Mouse (Mus musculus): ENCODE measurements around the gene Rcan1. TPM values are rescaled to one million over a fixed set of nuclear protein-coding genes. Genes with fewer than 3 reads are reported as not detected.
"Not testable (repeated sequence)": the region's sequence is repeated elsewhere in the genome, so short reads cannot be mapped to it uniquely, and the experiment has no call there.

Gene Rcan1
- polyA plus RNA-seq, 1 experiment from 2014 or later = 79.7 TPM

DNA sequence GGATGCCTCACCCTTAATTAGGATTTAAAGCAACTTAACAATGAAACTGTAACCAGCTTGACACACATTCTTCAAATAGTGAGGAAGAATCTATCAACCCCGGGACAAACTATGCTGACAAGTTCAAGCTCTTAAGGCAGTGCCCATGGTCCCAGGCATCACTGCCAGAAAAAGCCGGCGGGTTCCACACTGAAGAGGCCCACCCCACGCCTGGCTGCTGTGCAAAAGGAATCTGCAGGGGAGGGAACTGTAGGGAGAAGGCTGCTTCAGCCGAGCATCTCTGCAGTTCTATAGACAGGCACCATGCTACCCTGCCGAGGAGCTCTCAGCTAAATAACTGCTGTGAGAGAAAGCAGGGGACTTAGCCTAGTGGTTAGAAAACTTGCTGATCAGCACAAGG is 44.0 kb downstream of the Rcan1 start:
- 21% methylated on average over 6 of the region's 6 CpGs for WGBS

DNA sequence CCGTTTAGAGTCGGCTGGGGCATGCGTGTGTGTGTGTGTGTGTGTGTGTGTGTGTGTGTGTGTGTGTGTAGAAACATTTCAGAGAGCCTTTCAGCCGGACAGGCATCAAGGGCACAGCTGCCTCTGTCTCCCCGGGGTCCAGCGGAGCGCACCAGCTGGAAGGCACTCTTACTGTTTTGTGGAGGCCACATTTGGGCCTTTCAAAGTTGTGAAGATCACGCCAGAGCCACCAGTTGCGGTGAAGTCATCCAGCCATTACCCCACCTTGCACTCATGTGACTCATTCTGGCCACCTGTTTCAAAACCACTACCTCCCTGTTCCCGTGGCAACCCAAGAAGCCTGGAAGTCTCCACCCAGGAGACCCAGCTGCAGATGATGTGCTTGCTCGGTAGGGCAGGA is 44.8 kb downstream of the Rcan1 start:
- no peaks in the 10 kb centered on the region for H3K36me3 ChIP-seq
- 48% methylated on average over 11 of the region's 11 CpGs for WGBS
- peaks cover 35% of the 10 kb centered on the region for H3K4me1 ChIP-seq (replicated peaks)
- H3K9ac ChIP-seq = no peak overlapping the region
- H3K4me2 ChIP-seq = no peak overlapping the region
- no peak for ATAC-seq (ENCODE audit: low FRiP score, low read depth)
- no peaks in the 10 kb centered on the region for H3K27me3 ChIP-seq
- H3K9me3 ChIP-seq = no peaks in the 10 kb centered on the region
- no peak overlapping the region for H3K4me3 ChIP-seq
- H3K27ac ChIP-seq (replicated peaks) = no peak overlapping the region

More for the DNA sequence above, 44.0 kb downstream of the Rcan1 start:
- Histone ChIP-seq H3K36me3 (no peaks in the 10 kb centered on the region), H3K27me3 (no peaks in the 10 kb centered on the region), H3K4me3 (no peak overlapping the region), H3K4me1 (replicated peaks) (peaks cover 27% of the 10 kb centered on the region), H3K9ac (no peak overlapping the region), H3K4me2 (no peak overlapping the region), H3K9me3 (no peaks in the 10 kb centered on the region), H3K27ac (replicated peaks) (no peak overlapping the region)
- no peak for ATAC-seq (ENCODE audit: low FRiP score, low read depth)

DNA sequence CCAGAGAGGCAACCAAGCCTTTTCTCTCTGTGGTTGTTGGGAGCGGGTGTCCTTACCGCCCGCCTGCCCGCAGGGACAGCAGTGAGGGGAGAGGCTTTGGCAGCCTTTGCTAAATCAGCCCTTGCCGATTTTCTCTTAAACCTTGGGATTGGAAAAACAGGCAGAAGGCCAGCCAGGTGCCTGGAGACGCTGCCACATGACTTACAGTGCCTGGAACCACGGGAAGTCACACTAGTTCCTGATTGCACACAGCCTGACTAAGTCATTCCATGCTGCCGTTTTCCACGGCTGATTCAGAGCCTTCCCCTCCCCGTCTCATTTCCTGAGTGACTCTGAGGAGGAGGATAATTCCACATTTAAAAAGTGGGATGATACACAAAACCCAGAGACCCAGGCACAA is 47.3 kb downstream of the Rcan1 start:
- H3K4me3 ChIP-seq = no peak overlapping the region
- 58% methylated on average over 10 of the region's 10 CpGs for WGBS
- no peak overlapping the region for H3K27ac ChIP-seq (replicated peaks)
- H3K9ac ChIP-seq = no peak overlapping the region
- no peaks in the 10 kb centered on the region for H3K27me3 ChIP-seq
- peaks cover 28% of the 10 kb centered on the region for H3K4me1 ChIP-seq (replicated peaks)
- no peaks in the 10 kb centered on the region for H3K9me3 ChIP-seq
- no peaks in the 10 kb centered on the region for H3K36me3 ChIP-seq
- H3K4me2 ChIP-seq = no peak overlapping the region
- no peak for ATAC-seq (ENCODE audit: low FRiP score, low read depth)

DNA sequence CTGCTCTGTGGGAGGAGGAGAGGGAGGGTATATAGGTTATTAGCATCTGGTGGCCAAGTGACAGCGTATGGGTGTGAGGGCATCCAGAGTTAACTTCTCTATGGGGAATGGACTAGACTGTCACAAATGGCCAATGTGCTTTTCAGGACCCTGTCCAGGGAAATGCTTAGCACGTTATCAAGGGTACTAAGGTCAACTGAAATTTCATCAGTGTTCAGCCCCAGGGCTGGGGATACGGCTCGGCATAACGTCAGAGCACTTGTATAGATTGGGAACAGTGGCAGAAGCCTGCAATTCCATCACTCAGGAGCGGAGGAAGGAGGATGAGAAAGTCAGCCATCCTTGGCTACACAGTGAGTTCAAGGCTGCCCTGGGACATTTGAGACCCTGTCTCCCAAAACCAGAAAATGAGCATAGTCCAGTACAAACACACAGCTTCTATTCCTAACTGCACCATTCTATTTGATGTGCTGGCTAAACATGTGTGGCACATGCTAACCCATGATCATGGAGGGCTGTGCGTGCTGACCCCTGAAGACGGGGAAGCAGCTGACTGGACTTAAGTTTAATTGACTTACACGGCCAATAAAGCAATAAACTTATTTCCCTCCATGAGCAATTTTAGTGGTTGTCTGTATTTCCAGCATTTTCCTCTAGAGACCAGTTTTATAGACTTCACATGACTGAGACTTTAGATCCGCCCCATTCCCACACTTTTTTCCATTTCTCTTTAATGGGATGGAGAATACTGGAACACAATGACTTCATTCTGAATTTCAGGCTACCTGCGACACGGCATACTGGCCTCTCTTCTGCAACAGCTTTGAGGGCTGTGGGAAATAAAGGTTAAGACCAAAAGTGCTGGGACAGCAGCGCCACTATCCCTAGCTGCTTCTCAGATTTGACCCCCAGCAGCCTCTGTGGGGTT is 48.0 kb downstream of the Rcan1 start:
- no peaks in the 10 kb centered on the region for H3K9me3 ChIP-seq
- no peak overlapping the region for H3K9ac ChIP-seq
- no peak overlapping the region for H3K4me2 ChIP-seq
- H3K4me1 ChIP-seq (replicated peaks) = peaks cover 24% of the 10 kb centered on the region
- ATAC-seq (ENCODE audit: low FRiP score, low read depth) = no peak
- no peaks in the 10 kb centered on the region for H3K36me3 ChIP-seq
- no peak overlapping the region for H3K27ac ChIP-seq (replicated peaks)
- WGBS = 76% methylated on average over 13 of the region's 13 CpGs
- H3K27me3 ChIP-seq = no peaks in the 10 kb centered on the region
- H3K4me3 ChIP-seq = no peak overlapping the region

DNA sequence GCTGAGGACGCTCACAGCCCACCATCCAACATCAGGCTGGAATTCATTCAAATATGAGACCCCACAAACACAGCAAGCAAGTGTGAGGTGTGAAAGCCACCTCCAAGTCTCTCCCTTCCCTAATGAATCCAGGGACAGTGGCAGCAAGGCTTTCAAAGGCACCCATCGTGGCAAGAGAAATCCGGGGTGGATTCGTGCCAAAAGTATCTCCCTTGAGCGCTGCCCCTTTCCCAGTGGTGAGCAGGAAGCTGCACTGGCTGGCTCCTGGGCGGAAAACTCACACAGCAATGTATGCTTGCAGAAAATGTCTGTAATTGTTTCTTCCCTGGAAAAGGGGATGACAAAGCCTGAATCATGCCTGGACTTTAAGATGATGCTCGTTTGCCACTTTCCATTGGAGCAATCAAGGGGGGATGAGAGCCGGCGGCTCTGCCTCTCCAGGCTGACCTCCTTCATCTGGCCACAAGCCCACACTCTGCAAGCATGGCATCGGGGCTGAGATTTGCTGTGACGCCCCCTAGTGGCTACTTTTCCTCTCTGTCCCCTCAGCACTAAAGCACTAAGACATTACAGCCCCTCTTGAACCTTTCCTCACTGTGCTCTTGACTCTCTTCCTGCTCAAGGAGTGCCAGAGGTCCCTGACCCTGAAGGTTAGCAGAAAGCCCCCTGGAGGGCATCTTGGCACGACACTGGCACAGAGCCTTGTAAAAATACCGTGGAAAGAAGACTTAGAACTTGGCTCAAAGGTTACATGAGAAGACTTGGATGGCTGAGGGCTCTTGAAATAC is 49.3 kb downstream of the Rcan1 start:
- Histone ChIP-seq H3K9ac (no peak overlapping the region), H3K4me1 (replicated peaks) (peaks cover 23% of the 10 kb centered on the region), H3K27ac (replicated peaks) (no peak overlapping the region), H3K4me2 (no peak overlapping the region), H3K4me3 (no peak overlapping the region), H3K27me3 (no peaks in the 10 kb centered on the region), H3K9me3 (no peaks in the 10 kb centered on the region), H3K36me3 (0 out of 2 replicates have a peak, but pooled peaks cover 3% of the 10 kb centered on the region)
- ATAC-seq (ENCODE audit: low FRiP score, low read depth) = no peak
- 60% methylated on average over 13 of the region's 13 CpGs for WGBS

DNA sequence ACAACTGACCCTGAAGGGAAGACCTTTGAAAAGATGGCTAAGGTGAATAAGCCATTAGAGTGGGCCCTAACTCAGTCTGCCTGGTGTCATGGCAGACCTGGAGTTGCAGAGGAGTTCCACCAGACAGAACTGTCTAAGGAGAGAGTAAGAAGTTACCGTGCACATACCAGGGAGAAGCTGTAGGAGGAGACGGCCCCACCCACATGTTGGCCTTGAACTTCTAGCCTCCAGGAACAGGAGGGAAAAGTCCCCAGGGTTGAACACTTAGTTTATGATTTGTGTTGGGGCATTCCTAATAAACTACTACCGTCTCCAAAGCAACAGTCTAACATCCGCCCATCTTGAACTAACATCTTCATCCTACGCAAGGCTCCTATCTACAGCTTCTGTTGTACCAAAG is 50.0 kb downstream of the Rcan1 start:
- Histone ChIP-seq H3K4me1 (replicated peaks) (peaks cover 17% of the 10 kb centered on the region), H3K4me3 (no peak overlapping the region), H3K27ac (replicated peaks) (no peak overlapping the region), H3K36me3 (0 out of 2 replicates have a peak, but pooled peaks cover 3% of the 10 kb centered on the region), H3K4me2 (no peak overlapping the region), H3K27me3 (no peaks in the 10 kb centered on the region), H3K9me3 (no peaks in the 10 kb centered on the region), H3K9ac (no peak overlapping the region)
- WGBS = 93% methylated on average over 5 of the region's 5 CpGs
- no peak for ATAC-seq (ENCODE audit: low FRiP score, low read depth)

DNA sequence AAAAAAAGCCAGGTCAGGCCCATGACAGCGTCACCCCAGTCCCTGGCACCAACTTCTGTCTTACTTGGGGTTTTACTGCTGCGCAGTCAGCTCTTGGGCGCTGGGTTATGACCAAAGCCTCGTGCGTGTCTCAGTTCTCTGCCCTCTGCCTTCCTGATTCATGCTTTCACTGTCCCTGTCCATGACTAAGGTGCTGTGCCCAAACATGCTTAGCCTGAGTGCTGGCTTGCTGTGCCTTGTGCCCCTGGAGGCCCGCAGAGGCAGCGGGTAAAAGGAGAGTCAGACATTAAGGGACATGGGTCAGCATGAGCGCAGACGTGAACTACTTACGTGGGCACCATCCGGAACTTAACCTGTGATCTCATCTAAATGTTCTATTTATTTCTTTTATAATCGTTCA is 51.6 kb downstream of the Rcan1 start:
- Histone ChIP-seq H3K4me3 (no peak overlapping the region), H3K36me3 (0 out of 2 replicates have a peak, but pooled peaks cover 3% of the 10 kb centered on the region), H3K9ac (no peak overlapping the region), H3K27ac (replicated peaks) (no peak overlapping the region), H3K9me3 (no peaks in the 10 kb centered on the region), H3K4me1 (replicated peaks) (peaks cover 17% of the 10 kb centered on the region), H3K4me2 (no peak overlapping the region), H3K27me3 (no peaks in the 10 kb centered on the region)
- 93% methylated on average over 12 of the region's 12 CpGs for WGBS
- no peak for ATAC-seq (ENCODE audit: low FRiP score, low read depth)

DNA sequence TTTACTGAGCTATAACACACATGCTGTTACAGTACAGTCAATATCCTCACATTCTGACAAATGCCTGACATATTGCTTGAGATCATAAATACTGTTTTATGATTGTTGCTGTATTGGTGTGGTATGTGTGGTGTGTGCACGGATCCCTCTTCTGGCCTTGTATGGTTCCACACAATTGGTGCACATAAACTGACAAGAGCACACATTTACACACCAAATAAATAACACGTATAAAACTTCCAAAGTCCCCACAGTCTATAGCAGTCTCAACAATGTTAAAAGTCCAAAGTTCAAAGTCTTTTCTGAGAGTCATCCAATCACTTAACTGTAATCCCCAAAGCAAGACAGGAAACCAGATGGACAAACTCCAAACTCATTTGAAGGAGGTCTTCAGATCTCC is 53.4 kb downstream of the Rcan1 start:
- no peak overlapping the region for H3K4me2 ChIP-seq
- 91% methylated on average over 2 of the region's 2 CpGs for WGBS

DNA sequence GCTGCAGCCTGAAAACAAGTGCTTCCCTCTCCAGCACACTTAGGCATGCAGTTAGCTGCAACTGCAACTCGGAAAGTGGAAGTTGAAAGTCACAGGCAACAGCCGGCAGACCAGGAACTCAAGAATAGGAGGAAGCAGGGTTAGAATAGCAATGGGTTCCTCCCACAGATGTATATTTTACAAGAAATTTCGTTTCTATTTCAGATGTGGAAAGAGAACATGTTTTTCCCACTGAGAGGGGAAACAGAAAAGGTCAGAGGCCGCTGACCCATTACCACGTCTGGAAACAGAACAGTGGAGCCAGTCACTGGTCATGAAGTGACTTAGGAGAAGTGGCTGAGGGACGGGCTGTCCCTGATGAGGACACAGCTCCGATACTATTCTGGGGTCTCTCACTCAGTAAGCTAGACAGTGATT is 55.0 kb downstream of the Rcan1 start:
- 0 out of 2 replicates have a peak, but pooled peaks cover 3% of the 10 kb centered on the region for H3K36me3 ChIP-seq
- 0 out of 2 replicates have a peak overlapping the region, but pooled peaks have one; percentile 18 for H3K27ac ChIP-seq (replicated peaks)
- peaks cover 14% of the 10 kb centered on the region for H3K4me1 ChIP-seq (replicated peaks)
- ATAC-seq (ENCODE audit: low FRiP score, low read depth) = no peak
- H3K4me3 ChIP-seq = no peak overlapping the region
- no peak overlapping the region for H3K4me2 ChIP-seq
- no peak overlapping the region for H3K9ac ChIP-seq
- 50% methylated on average over 7 of the region's 7 CpGs for WGBS
- no peaks in the 10 kb centered on the region for H3K9me3 ChIP-seq
- no peaks in the 10 kb centered on the region for H3K27me3 ChIP-seq

More for the DNA sequence above, 53.4 kb downstream of the Rcan1 start:
- Histone ChIP-seq H3K36me3 (0 out of 2 replicates have a peak, but pooled peaks cover 3% of the 10 kb centered on the region), H3K27me3 (no peaks in the 10 kb centered on the region), H3K9ac (no peak overlapping the region), H3K4me1 (replicated peaks) (peaks cover 19% of the 10 kb centered on the region), H3K27ac (replicated peaks) (no peak overlapping the region), H3K9me3 (no peaks in the 10 kb centered on the region), H3K4me3 (no peak overlapping the region)
- no peak for ATAC-seq (ENCODE audit: low FRiP score, low read depth)

DNA sequence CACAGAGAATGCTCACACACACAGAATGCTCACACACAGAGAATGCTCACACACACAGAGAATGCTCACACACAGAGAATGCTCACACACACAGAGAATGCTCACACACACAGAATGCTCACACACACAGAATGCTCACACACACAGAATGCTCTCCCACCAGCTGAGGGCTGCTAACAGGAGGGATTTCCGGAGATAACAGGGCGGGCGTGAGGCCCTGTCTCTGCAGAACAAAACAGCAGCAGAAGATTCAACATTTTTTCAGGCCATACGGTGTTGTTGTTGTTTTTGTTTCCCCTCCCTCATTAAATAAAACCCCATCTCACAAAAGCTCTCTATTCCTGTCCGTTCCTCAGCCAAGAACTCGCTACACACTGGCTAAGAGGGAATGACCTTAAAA is 55.6 kb downstream of the Rcan1 start:
- not testable (repeated sequence) for H3K9me3 ChIP-seq; H3K4me2 ChIP-seq; H3K27ac ChIP-seq (replicated peaks); H3K9ac ChIP-seq; ATAC-seq (ENCODE audit: low FRiP score, low read depth); H3K27me3 ChIP-seq; H3K36me3 ChIP-seq; H3K4me3 ChIP-seq
- H3K4me1 ChIP-seq (replicated peaks) = peaks cover 14% of the 10 kb centered on the region
- WGBS = 55% methylated on average over 6 of the region's 6 CpGs

DNA sequence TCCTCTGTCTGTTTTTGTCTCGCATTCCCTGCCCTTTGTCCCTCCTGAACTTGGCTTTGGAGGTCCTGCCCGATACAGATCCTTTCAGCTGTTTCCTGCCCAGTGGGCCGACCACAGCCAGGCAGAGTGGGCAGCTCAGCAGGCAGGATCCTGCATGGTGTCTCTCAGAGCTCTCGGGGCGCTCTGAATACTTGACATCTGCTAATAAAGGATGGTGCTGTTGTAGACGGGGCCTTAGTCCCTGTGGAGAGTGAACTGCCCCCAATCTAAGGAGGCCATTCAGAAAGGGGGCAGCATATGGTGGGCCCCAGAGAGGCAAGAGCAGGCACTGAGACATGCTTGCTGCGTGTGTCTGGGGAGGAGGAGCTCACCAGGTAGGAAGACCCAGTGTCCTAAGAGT is 57.8 kb downstream of the Rcan1 start:
- Histone ChIP-seq H3K27ac (replicated peaks) (no peak overlapping the region), H3K9ac (no peak overlapping the region), H3K9me3 (no peaks in the 10 kb centered on the region), H3K27me3 (no peaks in the 10 kb centered on the region), H3K36me3 (0 out of 2 replicates have a peak, but pooled peaks cover 3% of the 10 kb centered on the region), H3K4me2 (no peak overlapping the region), H3K4me1 (replicated peaks) (peaks cover 14% of the 10 kb centered on the region), H3K4me3 (no peak overlapping the region)
- 16% methylated on average over 7 of the region's 7 CpGs for WGBS
- peak; percentile 48; the same call in 1 of the 2 replicates for ATAC-seq (ENCODE audit: low FRiP score, low read depth)
